Mouse (Mus musculus): ENCODE data around the gene Bdnf. TPM values are rescaled to one million over a fixed set of nuclear protein-coding genes. Genes with fewer than 3 reads are reported as not detected.

Bdnf gene
- polyA plus RNA-seq, 1 experiment: 4.8 TPM

GRCm38 (mm10) chr2:109734666-109735065 is 60.2 kb downstream of the Bdnf start:
- DNase-seq: no peak
- H3K4me1 ChIP-seq (ENCODE audit: control insufficient read depth, insufficient read depth, low read length): no peaks in the 10 kb centered on the region
- no peak overlapping the region for H3K4me3 ChIP-seq (replicated peaks; ENCODE audit: extremely low read depth, low read depth, low read length)
- TF ChIP-seq POLR2A (IDR thresholded peaks at IDR 0.05; ENCODE audit: borderline replicate concordance, extremely low read depth, low read depth, low read length) (no peak), CTCF (IDR thresholded peaks at IDR 0.05; ENCODE audit: insufficient read depth, low read length) (no peak)
- 84% methylated on average over 6 of the region's 6 CpGs for WGBS

- Histone ChIP-seq H3K4me3 (replicated peaks; ENCODE audit: extremely low read depth, low read depth, low read length) (no peak overlapping the region), H3K4me1 (ENCODE audit: control insufficient read depth, insufficient read depth, low read length) (no peaks in the 10 kb centered on the region)
- no peak for DNase-seq
- no peak for TF ChIP-seq CTCF (IDR thresholded peaks at IDR 0.05; ENCODE audit: insufficient read depth, low read length)
- no peak for TF ChIP-seq POLR2A (IDR thresholded peaks at IDR 0.05; ENCODE audit: borderline replicate concordance, extremely low read depth, low read depth, low read length)
- 55% methylated on average over 7 of the region's 7 CpGs for WGBS
Observed at GRCm38 (mm10) chr2:109735347-109735746, 60.8 kb downstream of the Bdnf start.

GRCm38 (mm10) chr2:109736306-109736705 is 61.8 kb downstream of the Bdnf start:
- 58% methylated on average over 2 of the region's 2 CpGs for WGBS
- TF ChIP-seq POLR2A (IDR thresholded peaks at IDR 0.05; ENCODE audit: borderline replicate concordance, extremely low read depth, low read depth, low read length) (no peak), CTCF (IDR thresholded peaks at IDR 0.05; ENCODE audit: insufficient read depth, low read length) (no peak)
- no peak for DNase-seq
- H3K4me1 ChIP-seq (ENCODE audit: control insufficient read depth, insufficient read depth, low read length): no peaks in the 10 kb centered on the region
- H3K4me3 ChIP-seq (replicated peaks; ENCODE audit: extremely low read depth, low read depth, low read length): no peak overlapping the region

GRCm38 (mm10) chr2:109738331-109738730 is 63.8 kb downstream of the Bdnf start:
- Histone ChIP-seq H3K4me3 (replicated peaks; ENCODE audit: extremely low read depth, low read depth, low read length) (no peak overlapping the region), H3K4me1 (ENCODE audit: control insufficient read depth, insufficient read depth, low read length) (no peaks in the 10 kb centered on the region)
- 71% methylated on average over 2 of the region's 2 CpGs for WGBS
- TF ChIP-seq CTCF (IDR thresholded peaks at IDR 0.05; ENCODE audit: insufficient read depth, low read length) (no peak), POLR2A (IDR thresholded peaks at IDR 0.05; ENCODE audit: borderline replicate concordance, extremely low read depth, low read depth, low read length) (no peak)
- no peak for DNase-seq

GRCm38 (mm10) chr2:109743208-109743960 is 68.9 kb downstream of the Bdnf start:
- TF ChIP-seq POLR2A (IDR thresholded peaks at IDR 0.05; ENCODE audit: borderline replicate concordance, extremely low read depth, low read depth, low read length): no peak
- TF ChIP-seq CTCF (IDR thresholded peaks at IDR 0.05; ENCODE audit: insufficient read depth, low read length): no peak
- 72% methylated on average over 3 of the region's 3 CpGs for WGBS
- DNase-seq: no peak
- no peak overlapping the region for H3K4me3 ChIP-seq (replicated peaks; ENCODE audit: extremely low read depth, low read depth, low read length)
- no peaks in the 10 kb centered on the region for H3K4me1 ChIP-seq (ENCODE audit: control insufficient read depth, insufficient read depth, low read length)

GRCm38 (mm10) chr2:109746223-109746622 is 71.7 kb downstream of the Bdnf start:
- DNase-seq: no peak
- WGBS: 12% methylated on average over 1 of the region's 1 CpGs
- no peak for TF ChIP-seq CTCF (IDR thresholded peaks at IDR 0.05; ENCODE audit: insufficient read depth, low read length)
- TF ChIP-seq POLR2A (IDR thresholded peaks at IDR 0.05; ENCODE audit: borderline replicate concordance, extremely low read depth, low read depth, low read length): no peak
- no peaks in the 10 kb centered on the region for H3K4me1 ChIP-seq (ENCODE audit: control insufficient read depth, insufficient read depth, low read length)
- H3K4me3 ChIP-seq (replicated peaks; ENCODE audit: extremely low read depth, low read depth, low read length): no peak overlapping the region

GRCm38 (mm10) chr2:109748412-109748811 is 73.9 kb downstream of the Bdnf start:
- TF ChIP-seq CTCF (IDR thresholded peaks at IDR 0.05; ENCODE audit: insufficient read depth, low read length): no peak
- H3K4me1 ChIP-seq (ENCODE audit: control insufficient read depth, insufficient read depth, low read length): no peaks in the 10 kb centered on the region

GRCm38 (mm10) chr2:109748815-109749214 is 74.3 kb downstream of the Bdnf start:
- Histone ChIP-seq H3K4me1 (ENCODE audit: control insufficient read depth, insufficient read depth, low read length) (no peaks in the 10 kb centered on the region), H3K4me3 (replicated peaks; ENCODE audit: extremely low read depth, low read depth, low read length) (no peak overlapping the region)
- 73% methylated on average over 4 of the region's 4 CpGs for WGBS
- no peak for TF ChIP-seq POLR2A (IDR thresholded peaks at IDR 0.05; ENCODE audit: borderline replicate concordance, extremely low read depth, low read depth, low read length)
- no peak for TF ChIP-seq CTCF (IDR thresholded peaks at IDR 0.05; ENCODE audit: insufficient read depth, low read length)
- no peak for DNase-seq

More at GRCm38 (mm10) chr2:109748412-109748811, 73.9 kb downstream of the Bdnf start:
- no peak overlapping the region for H3K4me3 ChIP-seq (replicated peaks; ENCODE audit: extremely low read depth, low read depth, low read length)
- no peak for DNase-seq

- no peak overlapping the region for H3K4me3 ChIP-seq (replicated peaks; ENCODE audit: extremely low read depth, low read depth, low read length)
- DNase-seq: no peak
- no peak for TF ChIP-seq POLR2A (IDR thresholded peaks at IDR 0.05; ENCODE audit: borderline replicate concordance, extremely low read depth, low read depth, low read length)
- TF ChIP-seq CTCF (IDR thresholded peaks at IDR 0.05; ENCODE audit: insufficient read depth, low read length): no peak
- H3K4me1 ChIP-seq (ENCODE audit: control insufficient read depth, insufficient read depth, low read length): no peaks in the 10 kb centered on the region
Observed at GRCm38 (mm10) chr2:109749964-109750363, 75.5 kb downstream of the Bdnf start.

- no peak for DNase-seq
- no peak for TF ChIP-seq CTCF (IDR thresholded peaks at IDR 0.05; ENCODE audit: insufficient read depth, low read length)
- no peak for TF ChIP-seq POLR2A (IDR thresholded peaks at IDR 0.05; ENCODE audit: borderline replicate concordance, extremely low read depth, low read depth, low read length)
- WGBS: 63% methylated on average over 1 of the region's 1 CpGs
Observed at GRCm38 (mm10) chr2:109750484-109750883, 76.0 kb downstream of the Bdnf start.

More at GRCm38 (mm10) chr2:109750484-109750883, 76.0 kb downstream of the Bdnf start:
- Histone ChIP-seq H3K4me3 (replicated peaks; ENCODE audit: extremely low read depth, low read depth, low read length) (no peak overlapping the region), H3K4me1 (ENCODE audit: control insufficient read depth, insufficient read depth, low read length) (no peaks in the 10 kb centered on the region)

Data from lung, adult 2 months (tissue).